Mouse (Mus musculus) heart, postnatal 0 days (tissue): ENCODE results near the gene Tulp1. TPM values are rescaled to one million over a fixed set of nuclear protein-coding genes. Genes with fewer than 3 reads are reported as not detected.

Source experiments
- ATAC-seq: fragments of 200-750 bp; cut with Nextera tagmentation; 2 replicates; pipeline ENCODE4 v1.8.0; 2017; ENCODE audit warnings: low read depth, moderate number of reproducible peaks, moderate library complexity; ENCODE audit not compliant: insufficient read depth
- DNase-seq: peaks from one replicate; pipeline ENCODE4 v3.0.0-alpha.2; 2016; ENCODE audit warnings: low spot score
- H3K27ac ChIP-seq: fragments of 300-500 bp; sonication (generic); 2 replicates; pipeline ENCODE4 v1.5.1; 2014; ENCODE audit warnings: low read depth, mild to moderate bottlenecking
- H3K27me3 ChIP-seq: fragments of 300-500 bp; sonication (generic); 2 replicates; pipeline ENCODE4 v1.6.1; 2014; ENCODE audit warnings: low read length, mixed read lengths; ENCODE audit not compliant: control insufficient read depth, insufficient read depth
- H3K36me3 ChIP-seq: fragments of 300-500 bp; sonication (generic); replicated peaks from 2 replicates; pipeline ENCODE4 v1.6.1; 2014; ENCODE audit warnings: low read length, mixed read lengths; ENCODE audit not compliant: control insufficient read depth, insufficient read depth
- H3K4me1 ChIP-seq: fragments of 300-500 bp; sonication (generic); 2 replicates; pipeline ENCODE4 v1.6.1; 2014; ENCODE audit warnings: antibody characterized with exemption; ENCODE audit not compliant: control insufficient read depth, insufficient read depth
- H3K4me2 ChIP-seq: fragments of 300-500 bp; sonication (generic); 2 replicates; pipeline ENCODE4 v1.6.1; 2014; ENCODE audit warnings: low read depth, mild to moderate bottlenecking, low read length, moderate library complexity
- H3K4me3 ChIP-seq: fragments of 300-500 bp; sonication (generic); 2 replicates; pipeline ENCODE4 v1.5.1; 2014; ENCODE audit warnings: low read depth, low read length
- H3K9ac ChIP-seq: fragments of 300-500 bp; sonication (generic); replicated peaks from 2 replicates; pipeline ENCODE4 v1.6.1; 2014; ENCODE audit warnings: low read depth, low read length, mixed read lengths
- H3K9me3 ChIP-seq: fragments of 300-500 bp; sonication (generic); replicated peaks from 2 replicates; pipeline ENCODE4 v1.6.1; 2016; ENCODE audit warnings: low read length; ENCODE audit not compliant: control insufficient read depth
- CTCF ChIP-seq: IDR thresholded peaks from 2 replicates; pipeline ENCODE4 v1.5.1; 2016; ENCODE audit warnings: antibody characterized with exemption, control low read depth, low read depth
- EP300 ChIP-seq: IDR thresholded peaks from 2 replicates; pipeline ENCODE4 v1.6.1; 2016; ENCODE audit warnings: antibody characterized with exemption, low read depth
- WGBS: fragments of 180-500 bp; shearing (Covaris S2); extraction: QIAGEN DNeasy Blood & Tissue Kit; methylation state at CpG from one replicate; pipeline ENCODE4 v1.1.7; 2014; 5-methylcytosine and 5-hydroxymethylcytosine counted together
- polyA plus RNA-seq: library from polyadenylated mRNA; unstranded; fragments of >200 nt; fragmentation: Nextera tagmentation; extraction: Ambion mirVana; gene quantifications from 2 replicates; pipeline ENCODE4 v1.2.1, GENCODE M21; 2015
- total RNA-seq: library from RNA; depleted of rRNA; stranded (reverse); fragments of >200 nt; gene quantifications from 2 replicates; pipeline ENCODE4 v1.2.3, GENCODE M21; 2014; ENCODE audit warnings: low replicate concordance

The Tulp1 gene
- total and polyA plus RNA-seq, 2 experiments from 2014 or later, result 0.61 to 1.3 TPM

- TF ChIP-seq CTCF, result no peak
- no peak for TF ChIP-seq EP300
- no peaks in the 10 kb centered on the region for H3K27me3 ChIP-seq
- no peaks in the 10 kb centered on the region for H3K9me3 ChIP-seq
- H3K9ac ChIP-seq, result no peak overlapping the region
- H3K36me3 ChIP-seq, result peaks cover 43% of the 10 kb centered on the region
- 91% methylated on average over 9 of the region's 9 CpGs for WGBS
- no peak overlapping the region for H3K4me3 ChIP-seq
- no peak overlapping the region for H3K4me2 ChIP-seq
- H3K27ac ChIP-seq, result no peak overlapping the region
- DNase-seq (no peak), ATAC-seq (no peak)
- peaks cover 6% of the 10 kb centered on the region; the same call in 1 of the 2 replicates for H3K4me1 ChIP-seq
Observed at GRCm38 (mm10) chr17:28316476-28316875, 48.5 kb downstream of the Tulp1 start.

DNA sequence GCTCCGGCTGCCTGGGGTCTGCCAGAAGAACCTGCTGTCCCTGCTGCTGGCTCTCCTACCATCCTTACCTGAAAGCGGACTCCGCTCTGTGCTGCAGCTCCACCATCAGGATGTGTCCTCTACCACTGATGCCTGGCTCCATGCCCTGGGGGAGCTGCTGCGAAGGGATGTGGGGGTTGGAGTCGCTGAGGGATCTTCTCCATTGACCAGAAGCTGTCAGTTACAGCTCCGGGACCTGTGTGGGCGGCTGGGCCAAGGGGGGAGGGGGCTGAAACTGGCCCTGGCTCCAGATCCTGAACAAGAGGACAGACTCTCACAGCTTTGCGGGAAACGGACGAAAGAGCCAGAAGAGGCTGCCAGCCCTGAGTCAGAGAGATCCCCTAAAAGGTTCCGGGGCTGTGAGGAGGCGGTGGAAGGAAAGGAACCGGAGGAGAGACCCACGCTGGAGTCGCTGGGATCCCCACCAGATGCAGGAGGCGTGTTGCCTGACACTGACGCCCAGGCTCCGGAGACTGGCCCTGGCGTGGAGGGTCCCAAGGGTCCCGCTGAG is 49.3 kb downstream of the Tulp1 start:
- H3K4me1 ChIP-seq, result peaks cover 6% of the 10 kb centered on the region; the same call in 1 of the 2 replicates
- DNase-seq (no peak), ATAC-seq (no peak)
- H3K4me2 ChIP-seq, result no peak overlapping the region
- H3K36me3 ChIP-seq, result peaks cover 36% of the 10 kb centered on the region
- 79% methylated on average over 20 of the region's 20 CpGs for WGBS
- no peaks in the 10 kb centered on the region for H3K9me3 ChIP-seq
- H3K27me3 ChIP-seq, result no peaks in the 10 kb centered on the region
- no peak overlapping the region for H3K4me3 ChIP-seq
- H3K27ac ChIP-seq, result no peak overlapping the region
- TF ChIP-seq CTCF (no peak), EP300 (no peak)
- H3K9ac ChIP-seq, result no peak overlapping the region

DNA sequence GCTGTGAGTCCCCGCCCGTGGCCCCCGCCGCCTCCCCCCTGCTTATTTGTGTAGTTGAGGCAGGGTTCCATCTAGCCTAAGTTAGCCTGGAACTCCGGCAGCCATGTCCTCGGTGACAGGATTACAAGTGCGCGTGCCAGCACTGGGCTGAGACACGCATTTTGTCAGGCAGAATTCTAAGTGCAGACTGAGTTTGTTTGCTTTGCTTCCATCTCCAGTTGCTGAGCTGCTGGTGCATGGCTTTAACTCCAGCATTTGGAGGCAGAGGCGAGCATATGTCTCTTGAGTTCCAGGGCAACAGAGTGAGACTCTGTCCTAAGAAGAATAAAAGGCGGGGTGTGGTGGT is 51.2 kb downstream of the Tulp1 start:
- ATAC-seq (peak; percentile 22), DNase-seq (peak; percentile 36)
- Histone ChIP-seq H3K9ac (peak overlapping the region; percentile 89), H3K4me2 (peak overlapping the region; percentile 95), H3K4me1 (peaks cover 6% of the 10 kb centered on the region; the same call in 1 of the 2 replicates), H3K4me3 (peak overlapping the region; percentile 90), H3K36me3 (peaks cover 23% of the 10 kb centered on the region), H3K27me3 (no peaks in the 10 kb centered on the region), H3K27ac (peak overlapping the region; percentile 95), H3K9me3 (no peaks in the 10 kb centered on the region)
- 1% methylated on average over 11 of the region's 11 CpGs for WGBS
- no peak for TF ChIP-seq EP300
- TF ChIP-seq CTCF, result no peak

DNA sequence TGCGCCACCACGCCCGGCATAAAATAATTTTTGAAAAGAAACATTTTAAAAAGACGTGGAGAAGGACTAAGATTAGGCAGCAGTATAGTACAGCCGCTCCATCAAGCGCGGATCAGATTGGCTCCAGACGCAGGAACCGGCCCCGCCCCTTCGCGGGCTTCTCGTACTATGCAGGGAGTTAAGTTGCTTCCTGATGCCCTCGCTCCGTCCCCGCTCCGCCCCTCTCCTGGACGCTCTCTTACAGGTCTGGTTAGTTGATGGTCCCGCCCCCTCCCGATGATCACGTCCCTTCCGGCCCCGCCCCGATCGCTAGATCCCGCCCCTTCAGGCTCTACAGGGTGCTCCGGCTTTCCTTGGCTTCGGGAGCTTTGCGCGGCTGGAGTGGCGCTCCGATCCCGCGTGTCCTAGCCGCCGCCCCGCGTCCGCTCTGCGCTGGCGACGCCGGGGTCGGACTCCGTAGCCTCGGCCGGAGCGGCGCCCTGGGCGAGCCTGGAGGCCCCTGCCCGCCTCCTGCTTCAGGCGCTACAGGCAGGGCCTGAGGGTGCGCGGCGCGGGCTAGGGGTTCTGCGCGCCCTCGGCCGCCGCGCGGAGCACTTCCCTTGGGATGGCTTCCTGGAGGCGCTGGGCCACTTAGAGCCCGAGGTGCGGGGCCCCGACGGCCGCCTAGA is 51.7 kb downstream of the Tulp1 start, which contains the start of gene Fance:
Gene Fance (plus strand): TSS at position 308 of the 668 bp plus-strand sequence.
- H3K4me2 ChIP-seq, result peak within 1 kb of the TSS; percentile 95
- H3K27me3 ChIP-seq, result no peaks in the 10 kb centered on the region
- WGBS, result under 1% methylated on average over 69 of the region's 69 CpGs
- H3K9me3 ChIP-seq, result no peaks in the 10 kb centered on the region
- DNase-seq (peak; percentile 99), ATAC-seq (peak; percentile 97)
- peak within 1 kb of the TSS; percentile 95 for H3K27ac ChIP-seq
- H3K4me1 ChIP-seq, result peaks cover 9% of the 10 kb centered on the region; the same call in 1 of the 2 replicates
- peak within 1 kb of the TSS; percentile 89 for H3K9ac ChIP-seq
- H3K4me3 ChIP-seq, result peak within 1 kb of the TSS; percentile 90
- TF ChIP-seq EP300 (0 out of 2 replicates have a peak, but pooled peaks have one; percentile 15), CTCF (no peak)
- peaks cover 18% of the 10 kb centered on the region for H3K36me3 ChIP-seq

DNA sequence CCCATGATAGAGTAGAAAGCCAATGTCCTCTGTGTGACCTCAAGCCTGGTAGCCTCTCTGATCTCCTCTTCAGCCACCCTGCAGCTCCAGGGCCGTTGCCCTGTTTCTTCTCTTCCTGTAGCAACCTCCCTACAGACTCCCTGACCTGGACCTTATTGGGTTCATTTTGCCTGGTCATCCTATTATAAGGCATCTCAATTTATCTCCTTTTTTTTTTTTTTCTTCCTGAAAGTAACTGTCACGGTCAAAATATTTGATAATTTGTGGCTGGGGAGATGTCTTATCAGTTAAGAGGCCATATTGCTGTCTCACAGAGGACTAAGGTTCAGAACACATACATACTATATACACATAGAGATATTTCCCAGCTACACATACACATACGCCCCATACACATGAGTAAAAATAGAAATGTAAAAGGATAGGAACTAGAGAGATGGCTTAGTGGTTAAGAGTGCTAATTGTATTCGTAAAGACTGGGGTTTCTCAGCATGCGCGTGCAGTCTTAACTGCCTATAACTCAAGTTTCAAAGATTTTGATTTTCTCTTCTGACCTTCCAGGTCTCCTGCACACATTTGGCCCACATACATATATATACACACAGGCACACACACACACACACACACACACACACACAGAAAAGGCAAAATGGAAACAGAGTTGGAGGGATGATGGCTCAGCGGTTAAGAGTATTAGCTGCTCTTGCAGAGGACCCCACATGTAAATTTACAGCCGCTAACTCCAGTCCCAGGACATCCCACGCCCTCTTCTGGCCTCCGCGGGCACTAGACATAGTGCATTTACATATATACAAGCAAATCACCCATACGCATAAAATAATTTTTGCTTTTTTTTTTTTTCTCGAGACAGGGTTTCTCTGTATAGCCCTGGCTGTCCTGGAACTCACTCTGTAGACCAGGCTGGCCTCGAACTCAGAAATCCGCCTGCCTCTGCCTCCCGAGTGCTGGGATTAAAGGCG is 52.5 kb downstream of the Tulp1 start:
- DNase-seq, result no peak
- no peak overlapping the region for H3K27ac ChIP-seq
- no peaks in the 10 kb centered on the region for H3K9me3 ChIP-seq
- H3K4me1 ChIP-seq, result peaks cover 10% of the 10 kb centered on the region; the same call in 1 of the 2 replicates
- no peaks in the 10 kb centered on the region for H3K27me3 ChIP-seq
- peak overlapping the region; percentile 90 for H3K4me3 ChIP-seq
- no peak; the same call in 1 of the 2 replicates for ATAC-seq
- H3K36me3 ChIP-seq, result peaks cover 10% of the 10 kb centered on the region; the same call in 1 of the 2 replicates
- no peak overlapping the region for H3K9ac ChIP-seq
- peak overlapping the region; percentile 95 for H3K4me2 ChIP-seq
- TF ChIP-seq CTCF (peak; percentile 37), EP300 (no peak)
- WGBS, result 22% methylated on average over 17 of the region's 17 CpGs
